Mouse (Mus musculus) stomach, postnatal 0 days (tissue): ENCODE data around the gene Cacna1i.

Experiments
- CTCF ChIP-seq: IDR thresholded peaks from 2 replicates; pipeline ENCODE4 v1.5.1; 2016; ENCODE audit warnings: antibody characterized with exemption, low read depth, mild to moderate bottlenecking, moderate library complexity
- EP300 ChIP-seq: optimal IDR thresholded peaks from 2 replicates; pipeline ENCODE3; 2016; ENCODE audit warnings: antibody characterized with exemption

GRCm38 (mm10) chr15:80407873-80408272, 120.8 kb downstream of the Cacna1i start:
- TF ChIP-seq EP300 (no peak), CTCF (no peak)
